Mouse (Mus musculus): ENCODE results near the gene Fam71b. TPM values are rescaled to one million over a fixed set of nuclear protein-coding genes. Genes with fewer than 3 reads are reported as not detected.

Fam71b gene
- polyA plus RNA-seq, 1 experiment, result not detected

GRCm38 (mm10) chr11:46447644-46448484, 51.5 kb downstream of the Fam71b start:
- H3K4me3 ChIP-seq (replicated peaks), result no peak overlapping the region
- no peaks in the 10 kb centered on the region for H3K27me3 ChIP-seq (ENCODE audit: control insufficient read depth)
- TF ChIP-seq TAL1 (IDR thresholded peaks at IDR 0.05; ENCODE audit: low read length) (no peak), GATA1 (IDR thresholded peaks at IDR 0.05; ENCODE audit: low read length) (no peak)
- H3K36me3 ChIP-seq (ENCODE audit: control insufficient read depth), result peaks cover 28% of the 10 kb centered on the region
- peaks cover 14% of the 10 kb centered on the region for H3K4me1 ChIP-seq (ENCODE audit: control insufficient read depth)
- no peaks in the 10 kb centered on the region for H3K9me3 ChIP-seq (ENCODE audit: control insufficient read depth, low read length)

- Histone ChIP-seq H3K9me3 (ENCODE audit: control insufficient read depth, low read length) (no peaks in the 10 kb centered on the region), H3K36me3 (ENCODE audit: control insufficient read depth) (peaks cover 14% of the 10 kb centered on the region), H3K4me1 (ENCODE audit: control insufficient read depth) (peaks cover 13% of the 10 kb centered on the region), H3K27me3 (ENCODE audit: control insufficient read depth) (no peaks in the 10 kb centered on the region), H3K4me3 (replicated peaks) (no peak overlapping the region)
- no peak for TF ChIP-seq GATA1 (IDR thresholded peaks at IDR 0.05; ENCODE audit: low read length)
- TF ChIP-seq TAL1 (IDR thresholded peaks at IDR 0.05; ENCODE audit: low read length), result no peak
These were observed 53.2 kb downstream of the Fam71b start for GRCm38 (mm10) chr11:46449461-46450080.

GRCm38 (mm10) chr11:46454453-46455045, 58.2 kb downstream of the Fam71b start, which contains the start of gene Havcr2:
Havcr2 (plus strand) TSS chr11:46454935.
- H3K27me3 ChIP-seq (ENCODE audit: control insufficient read depth), result no peaks in the 10 kb centered on the region
- no peaks in the 10 kb centered on the region for H3K36me3 ChIP-seq (ENCODE audit: control insufficient read depth)
- H3K4me3 ChIP-seq (replicated peaks), result peak within 1 kb of the TSS; percentile 20
- H3K9me3 ChIP-seq (ENCODE audit: control insufficient read depth, low read length), result no peaks in the 10 kb centered on the region
- TF ChIP-seq GATA1 (IDR thresholded peaks at IDR 0.05; ENCODE audit: low read length) (no peak), TAL1 (IDR thresholded peaks at IDR 0.05; ENCODE audit: low read length) (peak; percentile 46; the same call in 1 of the 3 replicates)
- H3K4me1 ChIP-seq (ENCODE audit: control insufficient read depth), result peaks cover 19% of the 10 kb centered on the region

Other genes with a start within 250 kb of the Fam71b start
- gene Nipal4, start 230.1 kb upstream of the Fam71b start, polyA plus RNA-seq (2012), result not detected in 2 replicates
- gene Fndc9, start 161.0 kb upstream of the Fam71b start, polyA plus RNA-seq (2012), result not detected in 2 replicates
- 0.01 and 0.04 TPM in 2 replicates for gene Cyfip2, start 83.7 kb upstream of the Fam71b start, polyA plus RNA-seq (2012)
- 0.02 and 0.06 TPM in 2 replicates for gene Itk, start 7.0 kb upstream of the Fam71b start, polyA plus RNA-seq (2012)
- gene Med7, start 40.4 kb downstream of the Fam71b start, polyA plus RNA-seq (2012), result 19.9 and 26.4 TPM in 2 replicates
- 0.04 TPM in 1 of 2 replicates, not detected in the other for gene Havcr2, start 58.4 kb downstream of the Fam71b start, polyA plus RNA-seq (2012)
- gene Gm12169, start 127.7 kb downstream of the Fam71b start, polyA plus RNA-seq (2012), result not detected in 2 replicates
- not detected in 2 replicates for gene BC053393, start 175.0 kb downstream of the Fam71b start, polyA plus RNA-seq (2012)
- gene Dppa1, start 232.7 kb downstream of the Fam71b start, polyA plus RNA-seq (2012), result not detected in 2 replicates